Mouse (Mus musculus) limb, embryonic 11.5 days (tissue): ENCODE results near the gene Smc3. TPM values are rescaled to one million over a fixed set of nuclear protein-coding genes. Genes with fewer than 3 reads are reported as not detected.
A peak's percentile ranks its signal among the peaks of the same experiment; 100 is the strongest.
"Not testable (repeated sequence)": the region's sequence is repeated elsewhere in the genome, so short reads cannot be mapped to it uniquely, and the experiment has no call there.

ENCODE experiments used
- ATAC-seq: fragments of 200-750 bp; cut with Nextera tagmentation; 2 replicates; pipeline ENCODE4 v1.8.0; 2017; ENCODE audit warnings: low read depth; ENCODE audit not compliant: insufficient number of reproducible peaks, low FRiP score, low TSS enrichment
- DNase-seq: peaks from one replicate; pipeline ENCODE4 v3.0.0-alpha.2; 2015; ENCODE audit warnings: low spot score
- H3K27ac ChIP-seq: fragments of 300-500 bp; sonication (generic); replicated peaks from 2 replicates; pipeline ENCODE4 v1.5.1; 2014; ENCODE audit warnings: low read depth, mild to moderate bottlenecking, low read length
- H3K27me3 ChIP-seq: fragments of 300-500 bp; sonication (generic); 2 replicates; pipeline ENCODE4 v1.6.1; 2014; ENCODE audit warnings: mild to moderate bottlenecking, low read length, mixed read lengths; ENCODE audit not compliant: control insufficient read depth, insufficient read depth
- H3K36me3 ChIP-seq: fragments of 300-500 bp; sonication (generic); 2 replicates; pipeline ENCODE4 v1.6.1; 2014; ENCODE audit warnings: mild to moderate bottlenecking, low read length, moderate library complexity, mixed read lengths; ENCODE audit not compliant: control insufficient read depth, insufficient read depth
- H3K4me1 ChIP-seq: fragments of 300-500 bp; sonication (generic); 2 replicates; pipeline ENCODE4 v1.6.1; 2014; ENCODE audit warnings: low read length, mixed read lengths; ENCODE audit not compliant: control insufficient read depth, insufficient read depth
- H3K4me2 ChIP-seq: fragments of 300-500 bp; sonication (generic); 2 replicates; pipeline ENCODE4 v1.6.1; 2014; ENCODE audit warnings: low read depth, mild to moderate bottlenecking, moderate library complexity; ENCODE audit not compliant: severe bottlenecking
- H3K4me3 ChIP-seq: fragments of 300-500 bp; sonication (generic); 2 replicates; pipeline ENCODE4 v1.5.1; 2014; ENCODE audit warnings: low read depth, low read length
- H3K9ac ChIP-seq: fragments of 300-500 bp; sonication (generic); 2 replicates; pipeline ENCODE4 v1.6.1; 2014; ENCODE audit warnings: mild to moderate bottlenecking, low read length
- H3K9me3 ChIP-seq: fragments of 300-500 bp; sonication (generic); 2 replicates; pipeline ENCODE4 v1.6.1; 2016; ENCODE audit warnings: low read length; ENCODE audit not compliant: control insufficient read depth
- WGBS: fragments of 180-500 bp; shearing (Covaris S2); extraction: QIAGEN DNeasy Blood & Tissue Kit; methylation state at CpG from one replicate; pipeline ENCODE4 v1.1.7; 2014; 5-methylcytosine and 5-hydroxymethylcytosine counted together
- polyA plus RNA-seq: library from polyadenylated mRNA; unstranded; fragments of >200 nt; fragmentation: Nextera tagmentation; extraction: Ambion mirVana; gene quantifications from 2 replicates; pipeline ENCODE4 v1.2.1, GENCODE M21; 2014

The Smc3 gene
- polyA plus RNA-seq, 1 experiment from 2014 or later, result 92.8 TPM

DNA sequence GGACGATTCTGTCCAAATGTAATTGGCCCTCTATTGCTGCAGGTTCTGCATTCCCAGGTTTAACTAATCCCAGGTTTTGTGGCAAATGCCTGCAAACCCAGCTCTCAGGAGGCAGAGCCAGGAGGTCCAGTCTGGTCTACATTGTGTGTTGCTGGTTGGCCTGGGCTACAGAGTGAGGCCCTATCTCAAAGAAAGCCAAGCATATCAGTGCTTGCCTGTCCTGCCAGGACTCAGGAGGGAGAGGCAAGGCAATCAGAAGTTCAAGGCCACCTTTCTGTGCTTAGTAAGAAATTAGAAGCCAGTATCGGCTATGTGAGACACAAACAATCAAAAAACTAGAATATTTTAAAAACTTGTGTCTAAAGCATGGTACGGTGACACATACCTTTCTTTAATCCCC is 27.0 kb upstream of the Smc3 start:
- Histone ChIP-seq H3K4me3 (no peak overlapping the region), H3K27me3 (no peaks in the 10 kb centered on the region), H3K27ac (no peak overlapping the region), H3K9me3 (no peaks in the 10 kb centered on the region), H3K36me3 (no peaks in the 10 kb centered on the region), H3K4me1 (no peaks in the 10 kb centered on the region), H3K4me2 (no peak overlapping the region), H3K9ac (no peak overlapping the region)
- no peak for DNase-seq
- ATAC-seq, result no peak
- WGBS, result 96% methylated on average over 3 of the region's 3 CpGs

- no peak overlapping the region for H3K4me2 ChIP-seq
- H3K27ac ChIP-seq, result no peak overlapping the region
- H3K4me3 ChIP-seq, result no peak overlapping the region
- ATAC-seq, result no peak
- no peak for DNase-seq
- whole genome bisulfite sequencing, result 62% methylated on average over 8 of the region's 8 CpGs
- no peaks in the 10 kb centered on the region for H3K9me3 ChIP-seq
- H3K9ac ChIP-seq, result no peak overlapping the region
- H3K36me3 ChIP-seq, result no peaks in the 10 kb centered on the region
- no peaks in the 10 kb centered on the region for H3K4me1 ChIP-seq
- H3K27me3 ChIP-seq, result no peaks in the 10 kb centered on the region
Measured at GRCm38 (mm10) chr19:53574131-53574530, 26.1 kb upstream of the Smc3 start.

DNA sequence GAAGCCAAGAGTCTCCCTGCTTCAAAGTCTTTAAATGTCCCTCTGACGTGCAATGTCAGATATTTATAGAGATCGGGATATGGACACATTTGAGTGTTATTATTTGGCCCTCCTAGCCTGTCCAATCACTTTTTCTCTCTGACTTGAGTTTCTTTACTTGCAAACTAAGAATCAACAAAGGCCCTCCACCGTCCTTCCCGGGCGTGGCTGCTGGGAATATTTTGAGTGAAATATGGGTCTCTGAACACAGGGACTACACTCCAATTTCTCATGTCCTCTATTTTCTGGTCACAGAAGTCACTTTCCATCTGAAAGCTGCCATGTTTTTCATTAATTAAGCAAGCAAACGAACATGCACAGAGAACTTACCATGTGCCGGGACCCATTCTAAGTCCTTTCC is 25.7 kb upstream of the Smc3 start:
- DNase-seq, result no peak
- Histone ChIP-seq H3K4me3 (no peak overlapping the region), H3K27ac (no peak overlapping the region)

DNA sequence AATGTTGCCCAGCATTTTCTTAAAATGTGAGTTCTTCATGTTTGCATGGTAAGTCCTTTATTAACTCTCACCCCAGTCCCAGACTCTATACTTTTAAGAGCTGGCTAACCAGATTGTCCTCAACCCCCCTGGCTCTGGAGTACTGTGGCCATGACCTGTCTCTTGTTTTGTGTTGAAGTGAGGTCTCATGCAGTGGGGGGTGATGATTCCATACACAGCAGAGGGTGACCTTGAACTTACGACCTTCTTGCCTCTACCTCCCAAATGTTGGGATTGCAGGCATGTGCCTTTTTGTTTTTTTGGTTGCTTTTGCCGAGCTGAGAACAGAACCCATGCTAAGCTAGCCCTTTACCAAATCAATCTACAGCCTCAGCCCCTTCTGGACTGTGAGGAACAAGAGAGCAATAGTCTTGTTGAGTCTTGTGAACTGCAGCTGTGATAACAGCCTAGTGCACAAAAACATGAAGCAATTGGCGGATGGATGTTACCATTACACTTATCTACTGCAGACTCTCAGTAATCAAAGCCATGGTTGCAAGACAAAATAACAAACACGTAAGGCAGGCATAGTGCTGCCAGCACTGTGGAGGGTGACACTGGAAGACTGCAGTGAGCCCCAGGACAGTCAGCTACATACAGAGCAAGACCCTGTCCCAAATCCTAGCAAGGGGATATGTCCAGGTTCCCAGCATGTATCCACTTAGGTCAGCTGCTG is 24.7 kb upstream of the Smc3 start:
- no peak overlapping the region for H3K4me2 ChIP-seq
- no peak overlapping the region for H3K4me3 ChIP-seq
- H3K36me3 ChIP-seq, result no peaks in the 10 kb centered on the region
- ATAC-seq (no peak), DNase-seq (no peak)
- no peaks in the 10 kb centered on the region for H3K27me3 ChIP-seq
- H3K27ac ChIP-seq, result no peak overlapping the region
- no peak overlapping the region for H3K9ac ChIP-seq
- 86% methylated on average over 4 of the region's 4 CpGs for WGBS
- H3K9me3 ChIP-seq, result no peaks in the 10 kb centered on the region
- no peaks in the 10 kb centered on the region for H3K4me1 ChIP-seq

More for the DNA sequence above, 25.7 kb upstream of the Smc3 start:
- no peaks in the 10 kb centered on the region for H3K4me1 ChIP-seq
- no peaks in the 10 kb centered on the region for H3K27me3 ChIP-seq
- H3K4me2 ChIP-seq, result no peak overlapping the region
- ATAC-seq, result no peak
- H3K9me3 ChIP-seq, result no peaks in the 10 kb centered on the region
- 90% methylated on average over 7 of the region's 7 CpGs for WGBS
- H3K36me3 ChIP-seq, result no peaks in the 10 kb centered on the region
- H3K9ac ChIP-seq, result no peak overlapping the region

DNA sequence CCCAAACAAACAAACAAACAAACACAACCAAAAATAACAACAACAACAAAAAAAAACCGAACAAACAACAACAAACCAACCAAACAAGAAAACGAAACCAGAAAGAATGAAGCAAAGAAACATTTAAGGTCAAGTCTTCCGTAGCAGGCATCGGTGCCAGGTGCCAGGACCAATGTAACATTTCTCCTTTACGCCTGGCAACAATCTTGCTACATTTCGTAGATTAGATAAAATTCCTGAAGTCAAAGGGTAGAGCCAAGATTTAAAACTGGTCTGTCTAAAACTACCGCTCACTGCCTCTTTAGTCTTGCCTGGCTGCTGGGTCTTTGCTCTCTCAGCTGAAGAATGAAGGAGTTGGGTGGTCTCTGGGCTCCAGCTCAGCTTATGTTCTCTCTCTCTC is 24.1 kb upstream of the Smc3 start:
- Histone ChIP-seq H3K27me3 (no peaks in the 10 kb centered on the region), H3K4me1 (no peaks in the 10 kb centered on the region), H3K4me2 (no peak overlapping the region), H3K9me3 (no peaks in the 10 kb centered on the region), H3K9ac (no peak overlapping the region), H3K4me3 (no peak overlapping the region), H3K36me3 (no peaks in the 10 kb centered on the region), H3K27ac (no peak overlapping the region)
- 89% methylated on average over 7 of the region's 7 CpGs for WGBS
- DNase-seq (no peak), ATAC-seq (no peak)

DNA sequence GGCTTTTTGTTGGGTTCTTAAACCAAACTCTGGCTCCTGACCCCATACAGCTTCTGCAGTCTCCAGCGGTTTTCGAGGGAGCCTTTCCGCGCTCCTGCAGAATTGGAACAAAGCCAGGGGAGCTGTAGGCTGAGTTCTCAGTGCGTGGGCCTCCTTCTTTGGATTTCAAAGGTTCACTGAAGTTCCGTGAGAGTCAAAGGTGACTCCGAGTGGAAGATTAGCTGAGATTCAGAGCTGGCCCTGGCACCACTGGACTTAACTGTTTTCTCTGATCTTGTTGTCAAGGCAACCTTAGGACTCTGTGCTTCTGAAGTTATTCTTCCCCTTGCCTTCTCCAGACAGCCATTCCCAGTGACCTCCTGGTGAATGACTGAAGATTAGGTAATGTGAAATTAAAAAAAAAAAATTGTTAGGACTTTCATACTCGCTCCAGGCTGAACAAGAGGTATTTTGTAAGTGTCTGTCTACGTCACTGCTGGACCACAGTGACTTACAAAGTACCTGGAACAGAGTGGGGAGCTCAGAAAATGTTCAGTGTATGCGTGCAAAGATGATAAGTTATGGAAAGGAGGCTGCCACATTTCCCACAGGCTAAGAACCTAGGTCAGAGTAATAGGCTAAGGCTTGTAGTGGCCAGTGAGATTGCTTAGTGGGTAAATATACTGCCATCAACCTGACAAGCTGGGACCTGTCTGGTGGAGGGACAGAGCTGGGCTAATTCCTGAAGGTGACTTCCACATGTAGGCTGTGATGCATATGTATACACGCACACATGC is 23.0 kb upstream of the Smc3 start:
- H3K4me1 ChIP-seq, result no peaks in the 10 kb centered on the region
- no peaks in the 10 kb centered on the region for H3K36me3 ChIP-seq
- 68% methylated on average over 11 of the region's 11 CpGs for WGBS
- DNase-seq (no peak), ATAC-seq (no peak)
- H3K9ac ChIP-seq, result no peak overlapping the region
- no peaks in the 10 kb centered on the region for H3K27me3 ChIP-seq
- no peak overlapping the region for H3K4me3 ChIP-seq
- no peak overlapping the region for H3K27ac ChIP-seq
- H3K9me3 ChIP-seq, result no peaks in the 10 kb centered on the region
- H3K4me2 ChIP-seq, result no peak overlapping the region

DNA sequence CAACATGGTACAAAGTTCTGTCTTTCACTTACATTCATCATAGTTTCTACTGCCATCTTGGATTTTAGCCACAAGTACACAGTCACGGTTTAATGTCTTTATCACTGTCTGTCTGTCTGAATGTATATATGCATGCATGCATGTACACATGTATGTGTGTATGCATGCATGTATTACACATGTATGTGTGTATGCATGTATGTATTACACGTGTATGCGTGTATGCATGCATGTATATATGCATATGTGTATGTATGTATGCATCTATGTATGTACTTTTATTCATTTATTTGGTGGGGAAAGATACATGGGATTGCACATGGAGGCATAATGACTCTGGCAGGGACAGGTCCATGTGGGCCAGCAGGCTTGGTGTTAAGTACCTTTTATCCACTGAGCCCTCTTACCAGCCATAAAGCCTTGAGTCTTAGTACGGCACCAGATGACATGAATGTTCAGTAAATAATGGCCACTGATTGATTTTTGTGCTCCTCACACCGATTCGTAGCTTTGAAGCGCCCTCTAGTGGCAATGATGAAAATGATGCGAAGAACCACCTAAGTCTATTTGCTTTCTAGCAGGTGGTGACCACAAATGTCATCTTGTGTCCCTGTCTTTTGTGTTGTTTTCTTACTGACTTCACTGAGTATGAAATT is 21.5 kb upstream of the Smc3 start:
- ATAC-seq (no peak), DNase-seq (peak; percentile 72)
- H3K9me3 ChIP-seq, result 0 out of 2 replicates have a peak, but pooled peaks cover under 1% of the 10 kb centered on the region
- no peaks in the 10 kb centered on the region for H3K36me3 ChIP-seq
- no peaks in the 10 kb centered on the region for H3K4me1 ChIP-seq
- WGBS, result 14% methylated on average over 8 of the region's 8 CpGs
- H3K27ac ChIP-seq, result no peak overlapping the region
- no peak overlapping the region for H3K4me2 ChIP-seq
- H3K4me3 ChIP-seq, result no peak overlapping the region
- H3K9ac ChIP-seq, result no peak overlapping the region
- no peaks in the 10 kb centered on the region for H3K27me3 ChIP-seq

DNA sequence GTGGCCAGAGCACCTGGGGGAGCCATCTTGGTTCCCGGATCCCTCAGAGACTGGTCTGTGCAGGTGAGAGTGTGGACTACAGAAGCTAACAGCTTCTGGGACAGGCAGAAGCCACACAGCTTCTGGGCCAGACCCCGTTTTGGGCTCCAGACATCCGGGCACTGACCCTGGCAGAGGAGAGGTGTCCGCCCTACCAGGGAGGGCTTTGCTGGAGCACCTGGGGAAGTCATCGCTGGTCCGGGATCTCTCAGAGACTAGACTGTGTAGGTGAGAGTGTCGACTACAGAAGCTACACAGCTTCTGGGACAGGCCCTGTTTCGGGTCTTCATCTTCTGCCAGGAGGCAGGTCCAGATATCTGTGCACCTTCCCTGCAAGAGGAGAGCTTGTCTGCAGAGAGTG is 19.9 kb upstream of the Smc3 start:
- not testable (repeated sequence) for H3K27ac ChIP-seq, H3K4me1 ChIP-seq, ATAC-seq, H3K36me3 ChIP-seq, H3K4me3 ChIP-seq, H3K4me2 ChIP-seq, H3K27me3 ChIP-seq, H3K9ac ChIP-seq
- DNase-seq, result peak; percentile 17
- peaks cover 10% of the 10 kb centered on the region; the same call in 1 of the 2 replicates for H3K9me3 ChIP-seq
- 92% methylated on average over 8 of the region's 8 CpGs for WGBS
